Mouse (Mus musculus): ENCODE data around the gene Frem1.

Gene Frem1

GRCm38 (mm10) chr4:83051634-83052577 lies at the start of gene Frem1:
Frem1 (minus strand) TSS chr4:83052339.
- no peak for DNase-seq

GRCm38 (mm10) chr4:83099025-83099424 lies 46.9 kb upstream of the Frem1 start:
- no peak for DNase-seq

GRCm38 (mm10) chr4:83093941-83094340 lies 41.8 kb upstream of the Frem1 start:
- no peak for DNase-seq

GRCm38 (mm10) chr4:83090691-83091448 lies 38.7 kb upstream of the Frem1 start:
- no peak for DNase-seq

GRCm38 (mm10) chr4:83080364-83081174 lies 28.4 kb upstream of the Frem1 start:
- no peak for DNase-seq

GRCm38 (mm10) chr4:83064191-83064590 lies 12.1 kb upstream of the Frem1 start:
- no peak for DNase-seq

GRCm38 (mm10) chr4:83061564-83061963 lies 9.4 kb upstream of the Frem1 start:
- no peak for DNase-seq

GRCm38 (mm10) chr4:83058617-83059016 lies 6.5 kb upstream of the Frem1 start:
- no peak for DNase-seq

GRCm38 (mm10) chr4:83058182-83058581 lies 6.0 kb upstream of the Frem1 start:
- DNase-seq, result no peak

- DNase-seq, result no peak
Measured at GRCm38 (mm10) chr4:83056496-83056895, 4.4 kb upstream of the Frem1 start.

- no peak for DNase-seq
Measured at GRCm38 (mm10) chr4:83055444-83055843, 3.3 kb upstream of the Frem1 start.

- DNase-seq, result no peak
Measured at GRCm38 (mm10) chr4:83053206-83053605, 1.1 kb upstream of the Frem1 start.

GRCm38 (mm10) chr4:83051176-83051575 lies 963 bp downstream of the Frem1 start:
- no peak for DNase-seq

GRCm38 (mm10) chr4:83050151-83050796 lies 1.9 kb downstream of the Frem1 start:
- no peak for DNase-seq

- no peak for DNase-seq
Measured at GRCm38 (mm10) chr4:83049288-83049687, 2.9 kb downstream of the Frem1 start.

- DNase-seq, result no peak
Measured at GRCm38 (mm10) chr4:83048561-83048960, 3.6 kb downstream of the Frem1 start.

GRCm38 (mm10) chr4:83046806-83047205 lies 5.3 kb downstream of the Frem1 start:
- no peak for DNase-seq

GRCm38 (mm10) chr4:83046069-83046468 lies 6.1 kb downstream of the Frem1 start:
- no peak for DNase-seq

GRCm38 (mm10) chr4:83045266-83045665 lies 6.9 kb downstream of the Frem1 start:
- DNase-seq, result no peak

GRCm38 (mm10) chr4:83040780-83041179 lies 11.4 kb downstream of the Frem1 start:
- DNase-seq, result no peak

- DNase-seq, result no peak
Measured at GRCm38 (mm10) chr4:83032780-83033179, 19.4 kb downstream of the Frem1 start.

GRCm38 (mm10) chr4:83031591-83031990 lies 20.5 kb downstream of the Frem1 start:
- no peak for DNase-seq
